Mouse (Mus musculus) cerebellum, postnatal 14 days (tissue): ENCODE results near the gene Spock1.

Source experiments
- DNase-seq, 2 experiments: peaks; one replicate each; pipeline ENCODE4 v3.0.0; 2021; ENCODE audit warnings: mixed read lengths in 2 of 2

The Spock1 gene

GRCm38 (mm10) chr13:57798633-57799032 is 109.5 kb downstream of the Spock1 start:
- no peak for DNase-seq

GRCm38 (mm10) chr13:57796951-57797692 is 111.0 kb downstream of the Spock1 start:
- DNase-seq, result no peak

- DNase-seq, result peak; percentile 74 to 80
Observed at GRCm38 (mm10) chr13:57793643-57794240, 114.4 kb downstream of the Spock1 start.

GRCm38 (mm10) chr13:57789796-57790195 is 118.3 kb downstream of the Spock1 start:
- peak; percentile 42 to 66 for DNase-seq

- DNase-seq, result peak in 1 of 2 experiments; percentile 43
Observed at GRCm38 (mm10) chr13:57788299-57788698, 119.8 kb downstream of the Spock1 start.

- DNase-seq, result peak; percentile 49 to 68
Observed at GRCm38 (mm10) chr13:57786278-57786677, 121.9 kb downstream of the Spock1 start.

GRCm38 (mm10) chr13:57782975-57783374 is 125.2 kb downstream of the Spock1 start:
- DNase-seq, result no peak

GRCm38 (mm10) chr13:57782107-57782561 is 126.0 kb downstream of the Spock1 start:
- peak; percentile 67 for DNase-seq

GRCm38 (mm10) chr13:57779146-57779545 is 129.0 kb downstream of the Spock1 start:
- DNase-seq, result peak; percentile 66 to 67

- DNase-seq, result no peak
Observed at GRCm38 (mm10) chr13:57778524-57778923, 129.6 kb downstream of the Spock1 start.

GRCm38 (mm10) chr13:57771998-57772397 is 136.1 kb downstream of the Spock1 start:
- DNase-seq, result no peak

GRCm38 (mm10) chr13:57766721-57767120 is 141.4 kb downstream of the Spock1 start:
- DNase-seq, result peak; percentile 41 to 54

GRCm38 (mm10) chr13:57761122-57761521 is 147.0 kb downstream of the Spock1 start:
- peak in 1 of 2 experiments; percentile 40 for DNase-seq

GRCm38 (mm10) chr13:57760618-57761017 is 147.5 kb downstream of the Spock1 start:
- no peak for DNase-seq

- no peak for DNase-seq
Observed at GRCm38 (mm10) chr13:57756316-57756715, 151.8 kb downstream of the Spock1 start.

GRCm38 (mm10) chr13:57750831-57751230 is 157.3 kb downstream of the Spock1 start:
- DNase-seq, result no peak

GRCm38 (mm10) chr13:57744667-57745066 is 163.5 kb downstream of the Spock1 start:
- no peak for DNase-seq

GRCm38 (mm10) chr13:57741186-57741585 is 166.9 kb downstream of the Spock1 start:
- DNase-seq, result peak in 1 of 2 experiments; percentile 37

- no peak for DNase-seq
Observed at GRCm38 (mm10) chr13:57740473-57740872, 167.7 kb downstream of the Spock1 start.

- DNase-seq, result peak; percentile 66 to 79
Observed at GRCm38 (mm10) chr13:57736060-57736459, 172.1 kb downstream of the Spock1 start.

GRCm38 (mm10) chr13:57734549-57734948 is 173.6 kb downstream of the Spock1 start:
- peak in 1 of 2 experiments; percentile 48 for DNase-seq

- DNase-seq, result no peak
Observed at GRCm38 (mm10) chr13:57733521-57733920, 174.6 kb downstream of the Spock1 start.

- DNase-seq, result no peak
Observed at GRCm38 (mm10) chr13:57732251-57732650, 175.9 kb downstream of the Spock1 start.

- DNase-seq, result no peak
Observed at GRCm38 (mm10) chr13:57727716-57728115, 180.4 kb downstream of the Spock1 start.
